Mouse (Mus musculus) erythroblast, embryonic 14.5 days (primary cell): ENCODE results near the gene Pex16.

Experiments
- GATA1 ChIP-seq: IDR thresholded peaks from 2 replicates; pipeline ENCODE4 v1.6.1; 2012; ENCODE audit warnings: low read length, inconsistent platforms, mixed read lengths
- TAL1 ChIP-seq: IDR thresholded peaks from 3 replicates; pipeline ENCODE4 v1.6.1; 2012; ENCODE audit warnings: low read length, inconsistent platforms, mixed read lengths

- no peak for TF ChIP-seq GATA1
- no peak for TF ChIP-seq TAL1
These were observed 20.3 kb upstream of the Pex16 start for GRCm38 (mm10) chr2:92354224-92354623.
